Mouse (Mus musculus) cerebellum, adult 2 months (tissue): ENCODE data around the gene Gm21915. TPM values are rescaled to one million over a fixed set of nuclear protein-coding genes. Genes with fewer than 3 reads are reported as not detected.

Experiments used
- DNase-seq, 2 experiments: peaks; one replicate each; pipeline ENCODE4 v3.0.0; 2021
- H3K27ac ChIP-seq: fragments of 200-500 bp; 2 replicates; pipeline ENCODE4 v1.5.1; 2012; ENCODE audit warnings: low read length, control low read depth, inconsistent platforms; ENCODE audit not compliant: insufficient read depth
- H3K27me3 ChIP-seq: fragments of 200-500 bp; 2 replicates; pipeline ENCODE4 v1.6.1; 2012; ENCODE audit warnings: inconsistent platforms, mild to moderate bottlenecking, low read length, moderate library complexity; ENCODE audit not compliant: control insufficient read depth, insufficient read depth
- H3K4me1 ChIP-seq: fragments of 200-500 bp; 2 replicates; pipeline ENCODE4 v1.6.1; 2011; ENCODE audit warnings: low read length; ENCODE audit not compliant: control insufficient read depth, insufficient read depth
- H3K4me3 ChIP-seq: fragments of 200-500 bp; replicated peaks from 2 replicates; pipeline ENCODE3; 2011; ENCODE audit warnings: mild to moderate bottlenecking, low read depth, low read length, control low read depth; ENCODE audit not compliant: insufficient read depth
- CTCF ChIP-seq: fragments of 200-500 bp; IDR thresholded peaks from 2 replicates; pipeline ENCODE4 v1.5.1; 2011; ENCODE audit warnings: low read depth, mild to moderate bottlenecking, control low read depth, low read length, moderate library complexity, borderline replicate concordance; ENCODE audit not compliant: insufficient read depth
- POLR2A ChIP-seq: fragments of 200-500 bp; IDR thresholded peaks from 2 replicates; pipeline ENCODE4 v1.6.1; 2011; ENCODE audit warnings: low read length, control low read depth, borderline replicate concordance; ENCODE audit not compliant: insufficient read depth
- WGBS: fragments of 180-500 bp; shearing (Covaris S2); methylation state at CpG from one replicate; pipeline ENCODE4 v1.1.7; 2018; 5-methylcytosine and 5-hydroxymethylcytosine counted together
- polyA plus RNA-seq: library from polyadenylated mRNA; depleted of rRNA; stranded (reverse); fragments of >200 nt; gene quantifications from 2 replicates; pipeline ENCODE4 v1.2.3, GENCODE M21; 2012

Gene Gm21915
- polyA plus RNA-seq, 1 experiment: not detected

GRCm38 (mm10) chr9:40631101-40631500 lies 39.3 kb upstream of the Gm21915 start:
- Histone ChIP-seq H3K4me3 (no peak overlapping the region), H3K27ac (no peak overlapping the region), H3K27me3 (no peaks in the 10 kb centered on the region), H3K4me1 (peaks cover 10% of the 10 kb centered on the region)
- no peak for TF ChIP-seq POLR2A
- no peak for TF ChIP-seq CTCF
- 53% methylated on average over 6 of the region's 6 CpGs for WGBS
- DNase-seq: peak in 1 of 2 experiments; percentile 50

DNA sequence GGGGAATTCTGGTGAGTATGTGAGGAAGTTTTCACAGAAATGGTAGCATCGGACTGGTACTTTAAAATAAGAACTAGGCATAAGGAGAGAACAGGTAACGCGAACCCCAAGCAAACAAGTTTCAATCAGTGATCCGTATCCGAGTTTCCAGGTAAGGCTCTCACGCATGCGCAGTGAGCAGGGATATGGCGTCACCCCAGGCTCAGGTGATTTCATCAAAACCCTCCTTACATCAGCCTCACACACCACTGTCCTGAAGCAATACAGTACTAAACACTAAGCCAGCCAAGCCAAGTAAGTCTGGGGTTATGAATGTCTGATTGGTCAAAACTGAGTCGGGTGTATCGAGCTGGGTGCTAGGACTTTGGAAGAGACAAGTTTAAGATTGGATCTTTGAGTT lies 38.9 kb upstream of the Gm21915 start:
- Histone ChIP-seq H3K27ac (no peak overlapping the region), H3K4me3 (no peak overlapping the region), H3K27me3 (no peaks in the 10 kb centered on the region), H3K4me1 (peaks cover 10% of the 10 kb centered on the region)
- 95% methylated on average over 10 of the region's 10 CpGs for WGBS
- TF ChIP-seq CTCF: no peak
- no peak for TF ChIP-seq POLR2A
- DNase-seq: no peak

DNA sequence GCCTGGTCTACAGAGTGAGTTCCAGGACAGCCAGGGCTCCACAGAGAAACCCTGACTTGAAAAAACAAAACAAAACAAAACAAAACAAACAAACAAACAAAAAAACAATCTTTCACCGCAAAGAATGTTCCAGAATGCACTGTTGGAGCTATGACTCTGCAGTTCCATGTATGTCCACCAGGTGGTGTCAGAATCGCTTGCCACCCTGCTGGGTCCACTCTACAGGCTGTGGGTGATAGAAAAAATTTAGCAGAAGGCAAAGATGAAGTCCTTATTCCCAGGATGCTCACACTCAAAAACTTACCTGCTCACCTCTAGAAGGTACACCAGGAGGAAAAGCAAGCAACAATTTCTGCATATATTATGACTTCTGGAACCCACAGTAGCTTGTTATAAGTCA lies 34.4 kb upstream of the Gm21915 start:
- TF ChIP-seq POLR2A (no peak), CTCF (peak; percentile 92)
- DNase-seq: peak; percentile 67 to 77
- no peak overlapping the region for H3K27ac ChIP-seq

DNA sequence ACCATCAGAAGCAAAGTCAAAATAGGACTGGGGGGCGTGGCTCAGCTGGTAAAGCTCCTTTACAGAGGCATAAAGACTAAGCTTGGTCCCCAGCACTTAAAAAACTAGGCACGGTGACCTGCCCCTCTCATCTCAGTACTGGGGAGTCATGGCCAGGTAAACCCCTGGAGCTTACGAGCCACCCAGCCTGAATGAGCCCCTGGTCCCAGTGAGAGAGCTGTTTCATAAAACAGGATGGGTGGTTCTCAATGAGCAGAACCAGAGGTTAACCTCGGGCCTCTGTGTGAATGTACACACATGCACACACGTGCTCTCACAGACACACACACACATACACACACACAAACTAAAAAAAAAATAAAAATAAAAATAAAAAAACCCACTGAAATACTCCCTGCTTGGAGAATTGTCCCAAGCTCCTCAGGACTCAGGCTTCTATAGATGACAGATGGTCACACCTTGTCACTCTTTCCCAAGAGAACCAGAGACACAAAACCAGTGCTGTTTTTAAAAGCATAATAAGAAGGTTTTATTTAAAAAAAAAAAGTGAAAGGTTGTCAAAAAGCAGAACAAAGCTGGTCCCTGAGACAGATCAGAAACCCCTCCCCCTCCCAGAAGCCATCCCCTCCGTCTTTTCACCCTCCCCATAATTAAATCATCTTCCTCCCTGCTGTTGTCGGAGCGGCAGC lies 32.6 kb upstream of the Gm21915 start:
- Histone ChIP-seq H3K4me3 (peak overlapping the region; percentile 82), H3K4me1 (peaks cover 14% of the 10 kb centered on the region), H3K27ac (peak overlapping the region; percentile 60; the same call in 1 of the 2 replicates), H3K27me3 (no peaks in the 10 kb centered on the region)
- 43% methylated on average over 8 of the region's 8 CpGs for WGBS
- TF ChIP-seq CTCF: no peak
- TF ChIP-seq POLR2A: no peak
- peak in 1 of 2 experiments; percentile 42 for DNase-seq

More for the DNA sequence above, 34.4 kb upstream of the Gm21915 start:
- peaks cover 20% of the 10 kb centered on the region for H3K4me1 ChIP-seq
- H3K4me3 ChIP-seq: no peak overlapping the region
- no peaks in the 10 kb centered on the region for H3K27me3 ChIP-seq
- 7% methylated on average over 2 of the region's 2 CpGs for WGBS

DNA sequence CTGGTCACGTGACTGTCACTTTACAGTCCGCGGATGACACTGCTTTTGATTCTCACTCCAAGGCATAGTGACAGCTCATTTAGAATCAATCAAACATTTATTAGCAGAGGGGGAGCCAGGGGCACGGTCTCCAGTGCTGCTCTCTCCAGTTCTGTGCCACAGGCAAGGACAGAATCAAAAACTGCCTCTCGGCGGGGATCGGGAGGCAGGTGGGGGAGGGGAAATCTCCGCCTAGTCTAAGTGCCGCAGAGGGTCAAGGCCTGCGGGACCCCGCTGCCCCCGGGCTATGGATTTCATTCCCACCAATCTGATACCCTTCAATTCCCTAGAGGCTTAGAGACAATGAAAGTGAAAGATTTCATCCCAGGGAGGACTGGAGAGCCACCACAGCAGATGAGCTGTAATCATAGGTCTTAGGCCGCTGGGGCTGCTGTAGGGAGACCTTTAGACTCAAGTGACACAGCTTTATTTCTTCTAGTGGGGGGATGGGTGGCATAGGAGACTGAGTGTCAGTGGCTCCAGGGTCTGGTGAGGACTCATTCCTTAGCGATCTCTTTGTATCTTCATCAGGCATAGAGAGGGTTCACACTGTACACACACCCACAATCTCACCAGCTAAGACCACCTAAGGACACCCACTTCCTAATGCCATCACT lies 31.9 kb upstream of the Gm21915 start:
- H3K4me3 ChIP-seq: peak overlapping the region; percentile 82
- peak overlapping the region; percentile 60 for H3K27ac ChIP-seq
- TF ChIP-seq CTCF (no peak), POLR2A (0 out of 2 replicates have a peak, but pooled peaks have one; percentile 15)
- H3K27me3 ChIP-seq: no peaks in the 10 kb centered on the region
- DNase-seq: peak; percentile 74 to 79
- peaks cover 14% of the 10 kb centered on the region for H3K4me1 ChIP-seq
- 4% methylated on average over 14 of the region's 14 CpGs for WGBS

- Histone ChIP-seq H3K27ac (peak overlapping the region; percentile 15; the same call in 1 of the 2 replicates), H3K4me3 (no peak overlapping the region), H3K27me3 (no peaks in the 10 kb centered on the region), H3K4me1 (peaks cover 14% of the 10 kb centered on the region)
- TF ChIP-seq POLR2A (no peak), CTCF (no peak)
- 28% methylated on average over 10 of the region's 10 CpGs for WGBS
- DNase-seq: peak; percentile 47 to 62
These were observed 30.8 kb upstream of the Gm21915 start for GRCm38 (mm10) chr9:40639536-40640187.

DNA sequence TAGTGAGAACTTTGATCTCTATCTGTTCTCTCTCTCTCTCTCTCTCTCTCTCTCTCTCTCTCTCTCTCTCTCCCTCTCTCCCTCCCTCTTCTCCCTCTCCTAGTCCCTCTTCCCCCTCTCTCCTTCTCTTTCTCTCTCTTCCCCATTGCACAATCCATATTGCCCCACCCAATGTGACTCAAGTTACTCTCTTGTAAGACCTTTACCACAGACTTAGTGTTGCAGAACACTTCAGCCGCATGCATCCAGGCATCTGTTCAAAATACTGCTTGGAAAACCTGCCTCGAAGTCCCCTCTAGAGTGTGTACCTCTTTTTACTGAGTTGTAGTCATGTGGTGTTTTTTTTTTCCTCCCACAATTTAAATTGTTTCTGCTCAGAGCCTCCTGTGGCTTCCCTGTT lies 29.1 kb upstream of the Gm21915 start:
- WGBS: 79% methylated on average over 2 of the region's 2 CpGs
- no peak for TF ChIP-seq CTCF
- no peak for TF ChIP-seq POLR2A

More for the DNA sequence above, 29.1 kb upstream of the Gm21915 start:
- no peak for DNase-seq
- no peaks in the 10 kb centered on the region for H3K27me3 ChIP-seq
- no peak overlapping the region for H3K4me3 ChIP-seq
- no peak overlapping the region for H3K27ac ChIP-seq
- H3K4me1 ChIP-seq: peaks cover 14% of the 10 kb centered on the region
